Mouse (Mus musculus): ENCODE data around the gene Slbp. TPM values are rescaled to one million over a fixed set of nuclear protein-coding genes. Genes with fewer than 3 reads are reported as not detected.

The Slbp gene
- total RNA-seq, 2 experiments from 2014 or later = 6.3 to 7.7 TPM

DNA sequence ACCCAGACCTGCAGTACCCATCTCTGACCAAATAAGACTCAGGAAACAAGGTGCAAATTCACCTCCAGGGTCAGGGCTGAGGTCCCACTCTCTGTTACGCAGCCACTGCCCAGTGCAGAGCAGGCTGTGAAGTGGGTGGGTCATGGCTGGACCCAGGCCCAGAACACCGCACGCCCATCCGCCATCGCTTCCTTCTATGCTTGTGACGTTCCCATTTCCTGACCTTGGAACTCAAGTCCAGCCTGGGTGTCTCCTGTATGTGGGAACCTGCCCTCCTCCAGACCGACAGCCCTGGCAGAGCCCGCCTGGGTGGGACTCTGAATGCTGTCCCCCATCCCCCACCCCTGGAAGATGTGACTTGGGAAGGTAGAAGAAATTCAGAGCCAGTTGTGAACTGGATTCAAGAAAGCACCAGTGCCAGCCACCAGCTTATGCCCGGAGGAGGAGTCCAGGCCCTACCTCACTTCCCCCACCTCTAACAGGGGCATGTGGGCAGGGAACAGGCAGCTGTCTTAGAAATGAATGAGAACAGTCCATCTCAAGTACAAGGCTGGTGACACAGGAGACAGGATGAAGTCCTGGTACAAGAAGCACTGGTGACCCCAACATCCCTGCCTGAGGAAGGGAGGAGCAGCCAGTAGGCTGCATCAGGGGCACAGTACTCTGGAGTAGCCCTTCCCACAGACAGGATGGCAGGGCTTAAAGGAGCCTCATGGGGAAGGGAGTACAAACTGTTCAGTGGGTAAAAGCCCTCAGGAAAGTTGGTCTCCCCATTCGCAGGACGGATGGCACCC is 37.7 kb upstream of the Slbp start:
- DNase-seq = peak; percentile 54
- no peak for TF ChIP-seq CTCF (IDR thresholded peaks at IDR 0.05)
- intact Hi-C loops (cut with DNase I) = loop anchor here (2.0 kb wide), 1 partner anchor 33 kb away; no protein-coding TSS in a partner anchor
- Histone ChIP-seq H3K4me3 (peak overlapping the region; percentile 38), H3K27ac (peak overlapping the region; percentile 84)

GRCm38 (mm10) chr5:33689221-33689844 is 37.0 kb upstream of the Slbp start:
- Histone ChIP-seq H3K4me3 (peak overlapping the region; percentile 38), H3K27ac (peak overlapping the region; percentile 84)
- peak; percentile 45 for DNase-seq
- no peak for TF ChIP-seq CTCF (IDR thresholded peaks at IDR 0.05)
- intact Hi-C loops (cut with DNase I) = loop anchor here (2.0 kb wide), 1 partner anchor 33 kb away; no protein-coding TSS in a partner anchor

DNA sequence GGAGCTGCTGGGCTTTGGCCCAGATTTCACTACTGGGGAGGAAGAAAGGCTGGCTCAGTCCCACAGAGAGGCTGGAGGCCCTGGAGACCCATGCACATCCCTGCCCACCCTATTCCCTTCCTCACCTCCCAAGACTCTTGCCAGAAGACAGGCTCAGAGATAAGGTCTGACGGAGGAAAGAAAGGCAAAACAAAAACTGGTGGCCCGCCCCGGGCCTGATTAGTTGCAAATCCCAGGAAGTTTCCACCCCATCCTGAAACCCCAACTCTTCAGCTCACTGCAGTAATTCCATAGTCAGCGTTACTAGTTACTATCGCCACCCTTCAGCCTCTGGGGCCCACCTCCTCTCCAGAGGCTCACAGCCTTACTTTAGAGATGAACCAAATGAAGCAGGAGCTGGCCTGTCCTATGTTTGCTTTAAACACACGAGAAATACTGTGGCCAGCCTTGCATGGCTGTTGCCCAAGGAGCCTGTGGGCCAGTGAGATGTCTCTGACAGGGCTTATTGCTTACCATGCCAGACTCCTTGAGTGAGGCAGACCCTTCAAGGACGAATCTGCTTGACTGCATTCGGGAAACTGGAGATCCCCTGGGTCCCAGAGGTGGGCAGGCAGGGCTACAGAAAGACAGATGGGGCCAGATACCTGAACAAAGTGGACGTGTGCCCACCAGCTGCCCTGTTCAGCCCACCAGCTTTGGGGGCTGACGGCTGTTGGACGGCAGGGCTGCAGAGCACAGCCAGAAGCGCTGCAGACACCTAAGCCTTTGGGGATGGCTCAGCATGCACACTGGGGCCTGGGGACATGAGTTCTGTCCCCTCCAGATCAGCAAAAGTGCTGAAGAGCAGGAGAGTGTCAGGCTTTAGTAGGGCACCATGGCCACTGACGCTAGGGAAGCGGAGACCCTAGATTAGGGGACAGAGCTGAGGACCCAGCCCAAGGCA is 36.2 kb upstream of the Slbp start:
- no peak for TF ChIP-seq CTCF (IDR thresholded peaks at IDR 0.05)

DNA sequence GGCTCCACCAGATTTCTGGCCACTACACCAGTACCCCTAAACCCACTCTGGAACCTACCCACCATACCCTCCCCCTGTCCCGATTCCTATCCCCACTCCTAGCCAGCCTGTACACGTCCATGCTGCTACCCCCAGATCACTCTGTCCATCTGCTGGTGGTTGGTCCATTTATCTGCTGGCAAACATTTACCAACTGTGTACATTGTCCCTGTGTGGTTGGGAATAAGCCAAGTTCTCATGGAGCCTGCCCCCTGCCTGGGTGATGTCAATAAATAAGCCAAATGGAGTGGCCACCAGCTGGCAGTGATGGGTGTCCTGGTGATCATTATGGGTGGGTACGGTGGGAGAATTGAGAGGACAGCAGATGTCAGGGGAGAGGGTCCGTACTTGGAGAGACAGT is 34.8 kb upstream of the Slbp start:
- no peak overlapping the region for H3K4me3 ChIP-seq
- no peak for TF ChIP-seq CTCF (IDR thresholded peaks at IDR 0.05)
- intact Hi-C loops (cut with DNase I) = no loop called here
- H3K27ac ChIP-seq = no peak overlapping the region
- DNase-seq = no peak

More for the DNA sequence above, 36.2 kb upstream of the Slbp start:
- Histone ChIP-seq H3K4me3 (peak overlapping the region; percentile 38), H3K27ac (peak overlapping the region; percentile 84)
- DNase-seq = no peak
- intact Hi-C loops (cut with DNase I) = loop anchor here (2.0 kb wide), 1 partner anchor 34 kb away; no protein-coding TSS in a partner anchor

- no peak overlapping the region for H3K4me3 ChIP-seq
- no peak for TF ChIP-seq CTCF (IDR thresholded peaks at IDR 0.05)
- no peak overlapping the region for H3K27ac ChIP-seq
- DNase-seq = no peak
- intact Hi-C loops (cut with DNase I) = loop anchor here (2.0 kb wide), 1 partner anchor 54 kb away; no protein-coding TSS in a partner anchor
Observed at GRCm38 (mm10) chr5:33684932-33685331, 32.6 kb upstream of the Slbp start.

DNA sequence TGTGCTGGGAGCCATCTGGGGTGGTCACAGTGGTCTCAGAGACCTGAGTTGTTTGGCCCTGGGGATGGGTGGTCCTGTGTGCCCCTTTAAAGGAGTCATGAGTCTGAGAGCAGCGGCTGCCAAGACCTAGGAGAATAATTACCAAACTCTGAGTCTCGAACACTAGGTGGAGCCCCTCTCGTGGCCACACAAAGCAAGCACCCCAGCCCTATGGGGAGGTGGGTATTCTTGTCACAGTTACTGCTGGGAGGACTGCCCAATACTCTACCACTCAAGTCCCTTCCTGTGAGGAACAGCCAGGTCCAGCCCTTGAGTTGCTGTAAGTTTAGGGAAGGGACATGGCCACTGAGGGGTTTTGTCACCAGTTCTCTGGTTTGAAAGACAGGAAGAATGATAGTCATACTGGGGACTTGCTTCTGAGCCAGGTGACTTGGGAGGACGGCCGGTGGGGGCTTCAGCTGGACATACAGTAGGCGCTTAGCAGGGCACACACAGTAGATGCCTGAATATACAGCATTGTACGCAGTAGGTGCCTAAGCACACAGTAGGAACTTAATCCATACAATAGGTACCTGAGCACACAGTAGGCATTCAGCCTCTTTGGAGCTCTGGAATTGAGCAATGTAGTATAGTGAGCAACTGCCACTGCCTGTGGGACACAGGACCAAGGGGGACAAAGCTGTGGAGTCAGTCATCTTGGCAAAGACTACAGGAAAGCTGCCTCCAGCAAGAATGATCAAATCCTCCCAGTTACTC is 31.7 kb upstream of the Slbp start:
- Histone ChIP-seq H3K4me3 (no peak overlapping the region), H3K27ac (no peak overlapping the region)
- DNase-seq = peak; percentile 30
- TF ChIP-seq CTCF (IDR thresholded peaks at IDR 0.05) = peak; percentile 70
- intact Hi-C loops (cut with DNase I) = loop anchor here (2.0 kb wide), 1 partner anchor 55 kb away; no protein-coding TSS in a partner anchor

- no peak for DNase-seq
- Histone ChIP-seq H3K27ac (no peak overlapping the region), H3K4me3 (no peak overlapping the region)
- intact Hi-C loops (cut with DNase I) = no loop called here
- TF ChIP-seq CTCF (IDR thresholded peaks at IDR 0.05) = no peak
Observed at GRCm38 (mm10) chr5:33682963-33683362, 30.6 kb upstream of the Slbp start.

GRCm38 (mm10) chr5:33681611-33682388 is 29.4 kb upstream of the Slbp start:
- intact Hi-C loops (cut with DNase I) = no loop called here

GRCm38 (mm10) chr5:33681044-33681443 is 28.7 kb upstream of the Slbp start:
- TF ChIP-seq CTCF (IDR thresholded peaks at IDR 0.05) = no peak
- DNase-seq = no peak
- intact Hi-C loops (cut with DNase I) = no loop called here
- Histone ChIP-seq H3K27ac (no peak overlapping the region), H3K4me3 (no peak overlapping the region)

More at GRCm38 (mm10) chr5:33681611-33682388, 29.4 kb upstream of the Slbp start:
- no peak overlapping the region for H3K27ac ChIP-seq
- no peak for TF ChIP-seq CTCF (IDR thresholded peaks at IDR 0.05)
- no peak for DNase-seq
- H3K4me3 ChIP-seq = no peak overlapping the region

- H3K27ac ChIP-seq = no peak overlapping the region
- intact Hi-C loops (cut with DNase I) = no loop called here
- no peak overlapping the region for H3K4me3 ChIP-seq
- no peak for TF ChIP-seq CTCF (IDR thresholded peaks at IDR 0.05)
- DNase-seq = no peak
Observed at GRCm38 (mm10) chr5:33678244-33678643, 25.9 kb upstream of the Slbp start.

- intact Hi-C loops (cut with DNase I) = loop anchor here (1.0 to 2.0 kb wide), 2 partner anchors 62 to 279 kb away; no protein-coding TSS in a partner anchor
- Histone ChIP-seq H3K4me3 (no peak overlapping the region), H3K27ac (no peak overlapping the region)
- peak; percentile 62 for DNase-seq
- peak; percentile 69 for TF ChIP-seq CTCF (IDR thresholded peaks at IDR 0.05)
Observed at GRCm38 (mm10) chr5:33675964-33676363, 23.6 kb upstream of the Slbp start.
